Comparison of ENCODE assay signal across 7 mouse cellular contexts in the genomic region with DNA sequence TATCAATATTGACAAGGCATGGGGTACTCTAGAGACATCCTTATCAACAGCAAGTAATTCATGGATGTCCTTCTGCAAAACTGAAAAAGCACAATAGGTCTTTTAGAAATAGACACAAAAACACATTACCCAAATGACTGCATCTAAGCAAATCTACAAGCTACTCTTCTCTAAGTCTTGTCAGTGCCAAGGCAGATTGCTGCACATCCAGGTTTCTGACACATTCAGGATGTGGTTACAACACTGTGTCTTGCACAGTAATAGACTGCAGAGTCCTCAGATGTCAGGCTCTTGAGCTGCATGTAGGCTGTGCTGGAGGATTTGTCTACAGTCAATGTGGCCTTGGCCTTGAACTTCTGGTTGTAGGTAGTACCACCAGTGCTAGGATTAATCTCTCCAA.
A peak's percentile ranks its signal among the peaks of the same experiment; 100 is the strongest.
DNase-seq lines count a peak whose midpoint lies in the region; ATAC-seq lines count a peak whose summit lies in the region.

No protein-coding gene starts in this region.

- peak; percentile 45 for DNase-seq in CD4-positive, CD25-positive, alpha-beta regulatory T cell, adult 2 months (ENCODE audit: low read depth, low spot score)
- DNase-seq in thymus, postnatal 0 days (ENCODE audit: low spot score), result peak; percentile 20
- peak; percentile 14 for DNase-seq in thymus, postnatal 25 days

- ATAC-seq in activated CD4-positive, CD25-positive, alpha-beta regulatory T cell, adult 4 months, result peak; percentile 56
- 0 out of 2 replicates have a peak, but pooled peaks have one; percentile 49 for ATAC-seq in common myeloid progenitor, adult 5-6 weeks (replicated peaks; ENCODE audit: low read depth, poor library complexity, severe bottlenecking)
- ATAC-seq in inflammation-experienced regulatory T-cells, adult 6 months, result peak; percentile 82
- peak; percentile 56 for ATAC-seq in megakaryocyte progenitor cell, adult 5-6 weeks (replicated peaks; ENCODE audit: poor library complexity)

Comparison
In these comparisons a context has a peak if more than half of its experiments do, and no peak if none do; other contexts are left out.
1. Peak in every context shown above with its lines: DNase-seq and ATAC-seq.